Mouse (Mus musculus) midbrain, embryonic 16.5 days (tissue): ENCODE measurements around the gene Klhdc8a. TPM values are rescaled to one million over a fixed set of nuclear protein-coding genes. Genes with fewer than 3 reads are reported as not detected.

ENCODE experiments used
- ATAC-seq: fragments of 200-750 bp; cut with Nextera tagmentation; 2 replicates; pipeline ENCODE4 v1.8.0; 2017; ENCODE audit warnings: moderate TSS enrichment
- H3K27ac ChIP-seq: fragments of 300-500 bp; sonication (generic); 2 replicates; pipeline ENCODE4 v1.5.1; 2014; ENCODE audit warnings: mild to moderate bottlenecking, low read length, mixed read lengths
- H3K27me3 ChIP-seq: fragments of 300-500 bp; sonication (generic); 2 replicates; pipeline ENCODE4 v1.6.1; 2014; ENCODE audit warnings: low read depth, low read length, mixed read lengths; ENCODE audit not compliant: control insufficient read depth, insufficient read depth
- H3K36me3 ChIP-seq: fragments of 300-500 bp; sonication (generic); 2 replicates; pipeline ENCODE4 v1.6.1; 2014; ENCODE audit warnings: mild to moderate bottlenecking, low read length, moderate library complexity, mixed read lengths; ENCODE audit not compliant: control insufficient read depth, insufficient read depth
- H3K4me1 ChIP-seq: fragments of 300-500 bp; sonication (generic); 2 replicates; pipeline ENCODE4 v1.6.1; 2014; ENCODE audit warnings: mild to moderate bottlenecking, low read length, mixed read lengths; ENCODE audit not compliant: control insufficient read depth, insufficient read depth
- H3K4me2 ChIP-seq: fragments of 300-500 bp; sonication (generic); 2 replicates; pipeline ENCODE4 v1.6.1; 2014; ENCODE audit warnings: mild to moderate bottlenecking, low read length, mixed read lengths
- H3K4me3 ChIP-seq: fragments of 300-500 bp; sonication (generic); 2 replicates; pipeline ENCODE4 v1.5.1; 2014; ENCODE audit warnings: low read depth, mild to moderate bottlenecking, low read length, moderate library complexity, mixed read lengths
- H3K9ac ChIP-seq: fragments of 300-500 bp; sonication (generic); 2 replicates; pipeline ENCODE4 v1.6.1; 2014; ENCODE audit warnings: low read depth, low read length, mixed read lengths
- H3K9me3 ChIP-seq: fragments of 300-500 bp; sonication (generic); replicated peaks from 2 replicates; pipeline ENCODE4 v1.6.1; 2014; ENCODE audit warnings: mild to moderate bottlenecking, low read length, mixed read lengths; ENCODE audit not compliant: control insufficient read depth, poor library complexity, severe bottlenecking
- WGBS: fragments of 180-500 bp; shearing (Covaris S2); extraction: QIAGEN DNeasy Blood & Tissue Kit; methylation state at CpG from one replicate; pipeline ENCODE4 v1.1.7; 2014; 5-methylcytosine and 5-hydroxymethylcytosine counted together
- polyA plus RNA-seq: library from polyadenylated mRNA; unstranded; fragments of >200 nt; fragmentation: Nextera tagmentation; extraction: Ambion mirVana; gene quantifications from 2 replicates; pipeline ENCODE4 v1.2.1, GENCODE M21; 2015

The Klhdc8a gene
- polyA plus RNA-seq, 1 experiment from 2014 or later: 10.8 TPM

DNA sequence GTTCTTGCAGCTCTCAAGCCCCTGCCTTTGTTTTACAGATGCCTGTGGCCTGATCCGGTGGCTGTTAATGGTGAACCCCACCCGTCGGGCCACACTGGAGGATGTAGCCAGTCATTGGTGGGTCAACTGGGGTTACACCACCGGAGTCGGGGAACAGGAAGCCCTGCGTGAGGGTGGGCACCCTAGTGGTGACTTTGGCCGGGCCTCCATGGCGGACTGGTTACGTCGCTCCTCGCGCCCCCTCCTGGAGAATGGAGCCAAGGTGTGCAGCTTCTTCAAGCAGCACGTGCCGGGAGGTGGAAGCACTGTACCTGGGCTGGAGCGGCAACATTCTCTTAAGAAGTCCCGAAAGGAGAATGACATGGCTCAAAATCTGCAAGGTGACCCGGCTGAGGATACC, 32.9 kb downstream of the Klhdc8a start:
- peaks cover 8% of the 10 kb centered on the region; the same call in 1 of the 2 replicates for H3K36me3 ChIP-seq

GRCm38 (mm10) chr1:132333201-132333600, 34.8 kb downstream of the Klhdc8a start:
- no peak overlapping the region for H3K9ac ChIP-seq
- H3K9me3 ChIP-seq: no peaks in the 10 kb centered on the region
- ATAC-seq: no peak
- H3K4me3 ChIP-seq: no peak overlapping the region
- H3K27ac ChIP-seq: 0 out of 2 replicates have a peak overlapping the region, but pooled peaks have one; percentile 0
- WGBS: 6% methylated on average over 2 of the region's 2 CpGs
- H3K4me2 ChIP-seq: no peak overlapping the region
- peaks cover 7% of the 10 kb centered on the region; the same call in 1 of the 2 replicates for H3K36me3 ChIP-seq
- peaks cover 23% of the 10 kb centered on the region for H3K4me1 ChIP-seq
- no peaks in the 10 kb centered on the region for H3K27me3 ChIP-seq

More for the DNA sequence above, 32.9 kb downstream of the Klhdc8a start:
- Histone ChIP-seq H3K4me1 (peaks cover 33% of the 10 kb centered on the region), H3K27ac (no peak overlapping the region), H3K4me3 (no peak overlapping the region), H3K4me2 (no peak overlapping the region), H3K27me3 (no peaks in the 10 kb centered on the region), H3K9ac (no peak overlapping the region), H3K9me3 (no peaks in the 10 kb centered on the region)
- no peak for ATAC-seq
- 83% methylated on average over 17 of the region's 17 CpGs for WGBS

DNA sequence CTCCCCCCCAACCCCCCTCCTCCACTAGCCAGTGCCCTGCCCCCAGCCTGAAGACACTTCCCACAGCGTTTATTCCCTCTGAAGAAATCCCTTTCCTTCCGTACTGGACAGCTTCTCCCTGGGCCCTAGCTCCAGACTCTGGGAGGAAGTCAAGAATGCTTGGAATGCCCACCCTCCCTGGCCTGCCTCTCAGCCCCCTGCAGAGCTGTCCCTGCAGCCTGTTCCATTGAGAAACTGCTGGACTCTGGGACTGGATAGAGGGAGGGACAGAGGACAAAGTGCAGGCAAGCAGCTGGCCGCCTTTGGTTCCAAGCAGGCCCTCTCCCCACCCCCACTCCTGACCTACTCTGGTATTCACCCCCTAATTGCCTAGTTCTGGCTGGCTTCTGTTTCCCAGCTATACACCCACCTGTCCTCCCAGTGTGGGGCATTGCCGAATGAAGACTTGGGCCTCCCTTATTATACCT, 35.3 kb downstream of the Klhdc8a start:
- H3K27ac ChIP-seq: peak overlapping the region; percentile 30
- H3K27me3 ChIP-seq: no peaks in the 10 kb centered on the region
- no peak overlapping the region for H3K4me2 ChIP-seq
- ATAC-seq: peak; percentile 43; the same call in 1 of the 2 replicates
- 8% methylated on average over 4 of the region's 4 CpGs for WGBS
- no peak overlapping the region for H3K4me3 ChIP-seq
- no peak overlapping the region for H3K9ac ChIP-seq
- peaks cover 23% of the 10 kb centered on the region for H3K4me1 ChIP-seq
- peaks cover 4% of the 10 kb centered on the region; the same call in 1 of the 2 replicates for H3K36me3 ChIP-seq
- H3K9me3 ChIP-seq: no peaks in the 10 kb centered on the region

- Histone ChIP-seq H3K4me3 (no peak overlapping the region), H3K4me1 (peaks cover 23% of the 10 kb centered on the region), H3K4me2 (no peak overlapping the region), H3K27me3 (no peaks in the 10 kb centered on the region), H3K9me3 (no peaks in the 10 kb centered on the region), H3K27ac (peak overlapping the region; percentile 30), H3K9ac (no peak overlapping the region), H3K36me3 (peaks cover 4% of the 10 kb centered on the region; the same call in 1 of the 2 replicates)
- 20% methylated on average over 6 of the region's 6 CpGs for whole genome bisulfite sequencing
- ATAC-seq: no peak
Measured at GRCm38 (mm10) chr1:132334178-132334801, 35.9 kb downstream of the Klhdc8a start.

DNA sequence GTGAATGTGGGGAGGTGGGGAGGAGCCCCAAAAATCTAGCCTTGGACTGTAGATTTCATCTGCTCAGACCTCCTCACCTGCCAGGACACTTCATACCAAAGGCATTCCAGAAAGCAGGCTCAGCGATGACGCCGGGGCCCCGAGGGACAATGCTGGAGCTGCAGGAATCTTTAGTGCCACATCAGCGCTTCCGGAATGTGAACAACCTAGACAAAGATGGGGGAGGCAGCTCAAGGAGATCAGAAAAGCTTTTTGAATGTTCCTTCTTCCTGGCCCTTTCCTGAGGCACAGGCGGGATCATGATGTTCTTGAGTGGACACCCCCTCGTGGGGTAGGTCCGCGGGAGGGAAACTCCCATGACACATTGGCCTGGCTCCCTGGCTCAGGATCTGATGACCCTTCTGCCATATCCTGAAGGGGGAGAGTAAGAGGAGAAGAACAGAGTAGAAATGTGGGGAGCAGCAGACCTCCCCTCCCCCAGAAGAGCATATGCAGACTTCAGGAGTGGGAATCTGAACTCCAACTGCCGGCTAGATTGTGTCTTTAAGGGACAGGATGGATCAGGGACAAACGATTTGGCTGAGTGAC, 37.0 kb downstream of the Klhdc8a start:
- Histone ChIP-seq H3K36me3 (peaks cover 4% of the 10 kb centered on the region; the same call in 1 of the 2 replicates), H3K9ac (0 out of 2 replicates have a peak overlapping the region, but pooled peaks have one; percentile 26), H3K9me3 (no peaks in the 10 kb centered on the region), H3K27me3 (no peaks in the 10 kb centered on the region), H3K4me1 (peaks cover 23% of the 10 kb centered on the region), H3K4me3 (no peak overlapping the region), H3K4me2 (no peak overlapping the region), H3K27ac (no peak overlapping the region)
- no peak for ATAC-seq
- 20% methylated on average over 12 of the region's 12 CpGs for WGBS

- H3K4me2 ChIP-seq: no peak overlapping the region
- no peaks in the 10 kb centered on the region for H3K9me3 ChIP-seq
- ATAC-seq: no peak
- peaks cover 23% of the 10 kb centered on the region for H3K4me1 ChIP-seq
- no peaks in the 10 kb centered on the region for H3K36me3 ChIP-seq
- no peak overlapping the region for H3K27ac ChIP-seq
- H3K9ac ChIP-seq: no peak overlapping the region
- H3K4me3 ChIP-seq: no peak overlapping the region
- no peaks in the 10 kb centered on the region for H3K27me3 ChIP-seq
- WGBS: 67% methylated on average over 6 of the region's 6 CpGs
Measured at GRCm38 (mm10) chr1:132336921-132337320, 38.5 kb downstream of the Klhdc8a start.

GRCm38 (mm10) chr1:132338027-132338660, 39.7 kb downstream of the Klhdc8a start:
- no peak overlapping the region for H3K9ac ChIP-seq
- ATAC-seq: no peak
- WGBS: 47% methylated on average over 8 of the region's 8 CpGs

GRCm38 (mm10) chr1:132341731-132342501, 43.5 kb downstream of the Klhdc8a start:
- Histone ChIP-seq H3K27me3 (no peaks in the 10 kb centered on the region), H3K36me3 (no peaks in the 10 kb centered on the region), H3K4me3 (no peak overlapping the region), H3K4me2 (no peak overlapping the region), H3K4me1 (no peaks in the 10 kb centered on the region; the same call in 1 of the 2 replicates), H3K9ac (no peak overlapping the region), H3K9me3 (no peaks in the 10 kb centered on the region), H3K27ac (no peak overlapping the region)
- ATAC-seq: no peak
- 72% methylated on average over 5 of the region's 5 CpGs for WGBS

More at GRCm38 (mm10) chr1:132338027-132338660, 39.7 kb downstream of the Klhdc8a start:
- no peak overlapping the region for H3K4me3 ChIP-seq
- no peak overlapping the region for H3K4me2 ChIP-seq
- no peaks in the 10 kb centered on the region for H3K36me3 ChIP-seq
- no peaks in the 10 kb centered on the region for H3K9me3 ChIP-seq
- peaks cover 18% of the 10 kb centered on the region for H3K4me1 ChIP-seq
- no peak overlapping the region for H3K27ac ChIP-seq
- H3K27me3 ChIP-seq: no peaks in the 10 kb centered on the region
